Mouse (Mus musculus) cerebellum, adult 9-10 months (tissue): Measurements from ENCODE around the gene Slc25a24.

Experiments
- DNase-seq: peaks from one replicate; pipeline ENCODE4 v3.0.0; 2022

The Slc25a24 gene

DNA sequence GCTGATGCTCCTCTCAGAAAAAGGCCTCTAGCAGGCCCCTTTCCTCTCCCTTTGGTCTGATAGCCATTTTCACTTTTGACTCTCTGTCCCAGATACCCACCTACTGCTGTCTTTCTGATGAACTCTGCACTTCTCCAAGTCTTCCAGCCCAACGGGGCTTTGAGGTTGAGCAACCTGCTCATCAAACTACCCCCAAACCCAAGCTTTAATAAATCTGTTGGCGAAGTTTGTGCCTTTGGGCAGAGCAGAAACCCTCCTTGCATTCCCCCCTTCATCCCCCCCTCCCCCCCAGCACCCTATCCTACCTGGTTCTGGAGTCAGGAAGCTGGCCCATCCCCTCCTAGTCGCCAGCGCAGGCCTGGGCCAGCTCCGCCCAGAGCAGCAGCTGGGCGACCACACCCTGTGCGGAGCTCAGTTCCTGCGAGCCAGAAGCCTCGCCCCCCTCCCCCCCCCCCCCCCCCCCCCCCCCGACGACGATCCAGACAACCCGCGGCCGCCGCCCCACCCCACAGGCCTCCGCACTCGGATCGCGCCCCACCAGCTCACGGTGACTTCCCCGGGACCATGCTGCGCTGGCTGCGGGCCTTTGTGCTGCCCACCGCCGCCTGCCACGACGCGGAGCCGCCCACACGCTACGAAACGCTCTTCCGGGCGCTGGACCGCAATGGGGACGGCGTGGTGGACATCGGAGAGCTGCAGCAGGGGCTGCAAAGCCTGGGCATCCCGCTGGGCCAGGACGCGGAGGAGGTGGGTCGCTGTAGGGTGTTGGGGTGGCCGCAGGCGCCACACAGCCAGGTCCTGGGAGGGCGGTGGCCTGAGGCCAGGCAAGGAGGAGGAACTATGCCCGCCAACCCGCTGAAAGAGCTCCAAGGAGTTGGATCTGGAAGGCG, at the start of gene Slc25a24:
TSS of gene Slc25a24 (plus strand) at position 509 of the 890 bp plus-strand sequence.
- DNase-seq = no peak

DNA sequence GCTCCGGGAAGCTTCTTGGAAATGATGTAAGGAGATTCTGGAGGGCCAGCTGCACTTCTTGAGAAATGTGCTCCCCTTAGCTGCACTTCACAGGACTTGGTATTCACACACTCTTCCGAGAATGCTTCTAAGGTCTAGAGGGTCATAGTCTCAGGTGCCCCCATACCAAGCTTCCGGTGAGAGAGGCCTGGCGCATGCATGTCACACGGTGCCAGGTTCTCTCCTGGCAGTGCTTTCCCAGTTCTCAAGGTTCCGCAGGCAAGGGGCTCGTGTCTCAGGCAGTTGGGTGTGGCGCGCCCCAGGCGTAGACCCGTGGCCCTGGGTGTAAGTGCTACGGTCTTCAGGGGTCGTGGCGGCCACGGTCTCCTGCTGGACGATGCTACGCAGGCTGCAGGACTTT, 42.8 kb upstream of the Slc25a24 start, which contains the start of gene Slc25a54:
TSS of gene Slc25a54 (plus strand) at position 301 of the 400 bp plus-strand sequence.
- DNase-seq = no peak

GRCm38 (mm10) chr3:109084418-109084817, 38.5 kb upstream of the Slc25a24 start:
- no peak for DNase-seq

- no peak for DNase-seq
These were observed 34.5 kb upstream of the Slc25a24 start for GRCm38 (mm10) chr3:109088460-109088859.

GRCm38 (mm10) chr3:109104702-109105101, 18.2 kb upstream of the Slc25a24 start:
- DNase-seq = no peak

DNA sequence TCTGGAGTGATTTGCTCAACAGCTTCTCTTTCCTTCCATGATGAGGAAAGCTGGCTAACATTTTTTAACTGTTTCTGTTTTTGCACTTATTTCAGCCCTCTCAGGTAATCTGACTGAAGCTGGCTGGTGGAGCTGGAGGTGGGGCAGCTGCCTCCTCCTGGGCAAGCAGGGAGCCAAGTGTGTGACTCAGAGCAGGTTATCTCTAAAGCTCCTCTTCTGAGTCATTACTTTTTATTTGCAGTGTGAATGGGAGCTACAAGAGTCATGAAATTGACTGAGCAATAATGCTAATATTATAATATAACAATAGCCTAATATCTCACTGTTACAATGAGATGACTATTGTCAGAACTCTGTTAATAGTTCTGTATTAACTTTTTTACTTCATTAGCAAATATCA, 5.8 kb upstream of the Slc25a24 start:
- DNase-seq = no peak

DNA sequence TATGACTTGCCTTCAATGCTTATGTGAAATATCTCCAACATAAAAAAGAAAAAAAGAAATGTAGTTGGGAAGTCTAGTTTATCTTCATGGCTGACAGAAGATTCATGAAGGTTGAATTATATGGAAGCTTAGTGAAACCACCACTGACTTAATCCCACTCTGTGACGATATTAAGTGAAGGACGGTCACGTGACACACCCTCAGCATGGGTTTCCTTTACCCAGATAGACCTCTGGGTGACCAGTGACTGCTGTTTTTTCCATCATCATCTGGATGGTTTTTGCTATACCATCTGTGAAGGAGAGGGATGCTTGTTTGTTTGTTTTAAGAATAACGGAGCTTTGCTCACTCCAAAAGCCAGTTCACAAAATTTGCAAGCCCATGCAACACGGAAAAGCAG, 3.4 kb upstream of the Slc25a24 start:
- no peak for DNase-seq

- no peak for DNase-seq
These were observed 3.0 kb upstream of the Slc25a24 start for GRCm38 (mm10) chr3:109119973-109120372.

GRCm38 (mm10) chr3:109123531-109123981, 607 bp downstream of the Slc25a24 start:
- DNase-seq = no peak

GRCm38 (mm10) chr3:109124091-109124490, 1.1 kb downstream of the Slc25a24 start:
- no peak for DNase-seq

DNA sequence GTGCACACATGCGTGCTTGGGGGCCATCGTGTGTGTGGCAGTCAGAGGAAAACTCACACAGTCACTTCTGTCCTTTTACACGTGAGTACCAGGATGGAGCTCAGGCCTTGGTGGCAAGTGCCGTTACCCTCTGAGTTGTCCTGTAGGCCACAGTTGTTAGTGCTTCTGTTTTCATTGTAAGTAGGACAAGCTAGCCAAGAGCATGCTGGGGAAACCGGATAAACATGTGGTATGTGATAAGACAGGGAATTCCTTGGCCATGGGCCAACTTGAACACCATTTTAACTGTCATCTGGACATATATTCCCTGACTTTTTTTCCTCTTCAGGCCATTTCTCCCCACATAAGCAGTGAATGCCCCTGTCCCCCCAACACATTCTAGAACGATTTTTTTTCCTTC, 2.6 kb downstream of the Slc25a24 start:
- no peak for DNase-seq

DNA sequence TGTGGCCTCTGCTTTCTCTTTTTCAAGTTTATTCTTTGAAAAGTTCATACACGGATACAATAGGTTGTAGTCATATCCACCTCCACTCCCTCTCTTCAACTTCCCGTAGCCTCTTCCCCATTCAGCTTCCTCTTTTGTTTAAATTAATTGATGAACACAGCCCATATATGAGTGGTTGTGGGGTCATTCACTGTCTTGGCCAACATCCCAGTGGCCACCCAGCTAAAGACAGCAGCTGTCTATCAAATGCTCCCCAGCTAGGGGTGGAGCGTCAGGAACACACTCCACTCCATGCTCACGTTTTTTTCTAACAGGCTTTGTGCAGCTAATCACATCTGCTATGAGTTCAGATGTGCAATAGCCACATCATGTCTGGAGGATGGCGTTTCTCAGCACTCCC, 6.8 kb downstream of the Slc25a24 start:
- no peak for DNase-seq

DNA sequence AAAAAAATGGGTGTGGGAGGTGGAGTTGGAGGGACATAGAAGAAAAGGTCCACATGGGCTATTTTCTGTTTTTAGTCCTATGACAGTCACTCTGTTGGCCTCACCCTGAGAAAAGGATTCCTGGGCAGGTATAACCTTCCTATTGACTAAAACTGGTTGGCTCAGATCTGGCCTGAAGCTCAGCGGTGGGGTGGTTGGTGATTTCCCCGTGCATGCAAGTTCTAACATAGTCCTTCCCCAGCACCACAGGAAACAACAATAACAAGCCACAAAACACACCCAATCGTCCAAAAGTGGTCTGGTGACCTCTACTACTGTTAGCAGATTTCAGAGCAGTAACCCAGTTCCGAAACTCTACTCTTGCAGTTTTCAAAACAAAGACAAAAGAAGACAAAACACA, 10.0 kb downstream of the Slc25a24 start:
- DNase-seq = no peak

DNA sequence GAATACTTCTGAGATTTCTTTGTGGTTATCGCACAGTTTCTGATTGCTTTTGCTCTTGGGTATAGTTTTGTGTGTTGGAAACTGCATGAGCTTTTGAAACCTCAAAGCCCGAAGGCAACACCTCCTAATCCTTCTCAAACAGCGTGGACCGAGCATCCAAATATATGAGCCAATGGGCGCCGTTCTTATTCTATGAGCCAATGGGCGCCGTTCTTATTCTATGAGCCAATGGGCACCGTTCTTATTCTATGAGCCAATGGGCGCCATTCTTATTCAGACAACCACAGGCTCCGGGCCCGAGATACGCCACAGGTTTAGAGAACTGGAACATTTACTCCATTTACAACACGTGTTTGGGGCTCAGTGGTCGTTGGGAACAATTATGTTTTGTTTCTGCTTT, 11.1 kb downstream of the Slc25a24 start:
- DNase-seq = no peak

- DNase-seq = no peak
These were observed 12.4 kb downstream of the Slc25a24 start for GRCm38 (mm10) chr3:109135352-109135751.

GRCm38 (mm10) chr3:109152561-109152960, 29.6 kb downstream of the Slc25a24 start:
- DNase-seq = no peak

GRCm38 (mm10) chr3:109153410-109153809, 30.5 kb downstream of the Slc25a24 start:
- no peak for DNase-seq

GRCm38 (mm10) chr3:109155926-109156669, 33.1 kb downstream of the Slc25a24 start:
- DNase-seq = no peak

- DNase-seq = no peak
These were observed 34.5 kb downstream of the Slc25a24 start for GRCm38 (mm10) chr3:109157481-109157880.

DNA sequence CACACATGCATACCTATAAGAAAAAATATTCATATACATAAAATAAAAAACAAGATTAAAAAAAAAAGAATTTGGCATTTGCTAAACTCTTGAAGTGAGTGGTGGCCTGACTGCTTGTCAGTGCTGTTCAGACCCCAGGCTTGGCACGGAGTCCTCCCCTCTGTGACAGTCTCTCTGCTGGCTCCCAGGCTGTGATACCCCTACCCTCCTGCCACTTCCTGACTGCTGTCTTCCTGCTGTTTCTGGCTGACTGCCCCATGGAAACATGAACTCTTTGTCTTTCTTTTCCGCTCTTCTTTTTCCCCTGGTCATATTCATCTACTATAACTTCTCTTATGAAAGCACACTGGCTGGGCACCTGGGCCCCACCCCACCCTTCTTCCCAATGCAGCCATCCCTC, 41.1 kb downstream of the Slc25a24 start:
- DNase-seq = no peak

DNA sequence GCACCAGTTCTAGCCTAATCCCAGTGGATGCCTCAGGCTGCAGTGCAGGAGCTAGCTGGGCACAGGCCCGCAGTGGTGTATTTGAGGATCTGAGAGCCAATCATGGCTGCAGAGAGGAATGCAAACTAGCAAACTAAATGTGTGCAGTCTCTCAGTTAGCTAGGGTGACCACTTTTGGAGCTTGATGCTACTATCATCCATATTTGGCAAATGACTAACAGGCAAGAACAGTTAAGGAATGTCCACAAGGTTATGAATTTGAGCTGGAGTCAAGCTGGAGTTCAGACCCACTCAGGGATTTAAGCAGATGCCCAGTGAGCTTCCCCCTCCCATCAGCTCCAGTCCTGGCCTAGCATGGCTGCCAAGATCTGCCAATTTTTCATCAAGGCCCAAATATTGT, 41.7 kb downstream of the Slc25a24 start:
- no peak for DNase-seq

DNA sequence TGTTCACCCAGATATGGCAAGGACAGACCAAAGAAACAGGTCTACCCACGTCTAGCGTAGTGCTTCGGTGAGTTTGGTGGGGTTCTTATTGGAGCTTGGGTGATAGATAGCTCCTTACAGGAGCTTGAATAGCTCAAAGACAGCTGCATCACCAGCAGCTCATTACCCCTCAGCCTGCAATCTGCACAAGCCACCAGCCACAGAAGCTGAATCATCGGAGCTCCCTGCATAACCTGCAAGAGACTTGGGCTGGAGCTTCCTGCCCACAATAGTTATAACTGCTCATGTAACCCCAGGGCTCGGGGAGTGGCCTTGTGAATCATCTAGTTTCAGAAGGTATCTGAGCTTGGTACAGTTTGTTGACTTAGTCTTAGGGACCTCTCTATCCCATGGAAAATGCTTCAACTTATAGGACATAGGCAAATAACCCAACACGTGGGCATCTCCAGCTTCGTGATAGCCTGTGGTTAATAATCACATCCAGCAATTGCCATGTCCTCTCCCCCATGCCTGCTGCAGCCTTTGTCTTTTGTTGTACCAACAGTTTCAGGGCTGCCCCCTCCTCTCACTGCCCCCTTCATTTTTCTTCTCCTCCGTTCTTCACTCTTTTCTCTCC, 42.4 kb downstream of the Slc25a24 start:
- DNase-seq = no peak

GRCm38 (mm10) chr3:109169121-109169520, 46.2 kb downstream of the Slc25a24 start:
- no peak for DNase-seq
